Mouse (Mus musculus) ES-Bruce4 (cell line): ENCODE data around the gene G6pc. TPM values are rescaled to one million over a fixed set of nuclear protein-coding genes. Genes with fewer than 3 reads are reported as not detected.

ENCODE experiments used
- H3K27ac ChIP-seq: 2 replicates; pipeline ENCODE4 v1.5.1; 2012; ENCODE audit warnings: low read length, inconsistent platforms; ENCODE audit not compliant: insufficient read depth
- H3K27me3 ChIP-seq: 2 replicates; pipeline ENCODE4 v1.6.1; 2012; ENCODE audit warnings: mild to moderate bottlenecking, low read length, inconsistent platforms; ENCODE audit not compliant: control insufficient read depth, poor library complexity, insufficient read depth, severe bottlenecking
- H3K36me3 ChIP-seq: 2 replicates; pipeline ENCODE4 v1.6.1; 2012; ENCODE audit warnings: inconsistent platforms, mild to moderate bottlenecking, low read length, moderate library complexity; ENCODE audit not compliant: control insufficient read depth, poor library complexity, insufficient read depth, severe bottlenecking
- H3K4me1 ChIP-seq: one replicate; pipeline ENCODE4 v1.8.1; 2011; ENCODE audit warnings: low read length; ENCODE audit not compliant: control insufficient read depth, insufficient read depth
- H3K4me3 ChIP-seq: 2 replicates; pipeline ENCODE4 v1.5.1; 2011; ENCODE audit warnings: low read depth, mild to moderate bottlenecking, low read length
- H3K9ac ChIP-seq: 2 replicates; pipeline ENCODE4 v1.6.1; 2012; ENCODE audit warnings: low read depth, mild to moderate bottlenecking, inconsistent platforms; ENCODE audit not compliant: poor library complexity, severe bottlenecking
- H3K9me3 ChIP-seq: replicated peaks from 2 replicates; pipeline ENCODE4 v1.6.1; 2012; ENCODE audit warnings: mild to moderate bottlenecking, low read length, inconsistent platforms; ENCODE audit not compliant: control insufficient read depth, poor library complexity, insufficient read depth, severe bottlenecking
- CTCF ChIP-seq: IDR thresholded peaks from one replicate; pipeline ENCODE4 v1.8.1; 2011; ENCODE audit warnings: low read depth, low read length
- EP300 ChIP-seq: IDR thresholded peaks from 2 replicates; pipeline ENCODE4 v1.6.1; 2011; ENCODE audit warnings: low read depth, low read length; ENCODE audit not compliant: insufficient read depth
- POLR2A ChIP-seq: IDR thresholded peaks from one replicate; pipeline ENCODE4 v1.8.1; 2011; ENCODE audit warnings: low read length; ENCODE audit not compliant: insufficient read depth
- polyA plus RNA-seq: library from polyadenylated mRNA; stranded (reverse); fragments of >200 nt; gene quantifications from 2 replicates; pipeline ENCODE4 v1.2.4, GENCODE M21; 2011; ENCODE audit warnings: low read depth; ENCODE audit not compliant: missing spikeins, insufficient read depth, insufficient read length

G6pc gene
- polyA plus RNA-seq, 1 experiment = not detected

DNA sequence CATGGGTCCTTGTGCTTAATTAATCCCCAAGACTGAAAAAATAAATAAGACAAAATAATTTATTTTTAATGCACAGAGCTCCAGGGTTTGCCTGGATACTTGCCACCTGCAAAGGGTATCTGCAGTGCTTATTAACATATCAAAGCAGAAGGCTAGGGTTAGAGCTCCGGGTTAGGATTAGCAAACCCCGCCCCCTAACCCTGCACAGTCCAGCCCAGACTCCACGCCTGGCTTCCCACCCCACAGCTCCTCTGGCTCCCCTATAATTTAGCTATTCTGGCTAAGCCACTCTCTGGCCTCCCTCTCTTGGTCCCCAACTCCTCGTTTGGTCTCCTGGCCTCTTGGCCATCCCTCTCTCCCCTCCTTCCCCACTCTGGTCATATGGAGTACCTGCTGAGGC lies 14.5 kb downstream of the G6pc start:
- H3K27me3 ChIP-seq = no peaks in the 10 kb centered on the region
- no peaks in the 10 kb centered on the region for H3K36me3 ChIP-seq
- TF ChIP-seq POLR2A (no peak), EP300 (no peak), CTCF (no peak)
- peaks cover 1% of the 10 kb centered on the region for H3K4me1 ChIP-seq
- H3K27ac ChIP-seq = no peak overlapping the region
- no peak overlapping the region for H3K9ac ChIP-seq
- no peak overlapping the region for H3K4me3 ChIP-seq
- no peaks in the 10 kb centered on the region for H3K9me3 ChIP-seq

DNA sequence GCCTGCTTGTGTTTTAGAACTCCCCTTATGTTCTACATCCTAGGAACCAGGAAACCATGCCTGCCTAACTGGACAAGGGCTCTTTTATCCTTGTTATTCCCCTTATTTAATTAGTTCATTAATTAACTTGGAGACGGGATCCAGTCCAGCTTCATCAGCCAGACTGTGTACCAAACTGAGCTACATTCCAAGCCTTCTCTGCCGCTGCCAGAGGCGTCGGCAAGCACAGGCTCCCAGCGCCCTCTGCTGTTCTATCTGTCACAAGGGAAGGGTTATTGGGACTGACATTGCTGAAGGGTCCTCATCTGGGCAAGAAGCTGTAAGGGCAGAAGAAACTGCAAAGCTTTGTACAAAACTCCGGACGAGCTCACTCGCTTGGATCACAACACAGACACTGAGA lies 27.7 kb downstream of the G6pc start:
- Histone ChIP-seq H3K36me3 (no peaks in the 10 kb centered on the region), H3K27me3 (no peaks in the 10 kb centered on the region), H3K4me3 (no peak overlapping the region), H3K9ac (no peak overlapping the region), H3K4me1 (no peaks in the 10 kb centered on the region), H3K9me3 (peaks cover 3% of the 10 kb centered on the region; the same call in 1 of the 2 replicates), H3K27ac (no peak overlapping the region)
- TF ChIP-seq CTCF = peak; percentile 95
- TF ChIP-seq EP300 = no peak
- no peak for TF ChIP-seq POLR2A

DNA sequence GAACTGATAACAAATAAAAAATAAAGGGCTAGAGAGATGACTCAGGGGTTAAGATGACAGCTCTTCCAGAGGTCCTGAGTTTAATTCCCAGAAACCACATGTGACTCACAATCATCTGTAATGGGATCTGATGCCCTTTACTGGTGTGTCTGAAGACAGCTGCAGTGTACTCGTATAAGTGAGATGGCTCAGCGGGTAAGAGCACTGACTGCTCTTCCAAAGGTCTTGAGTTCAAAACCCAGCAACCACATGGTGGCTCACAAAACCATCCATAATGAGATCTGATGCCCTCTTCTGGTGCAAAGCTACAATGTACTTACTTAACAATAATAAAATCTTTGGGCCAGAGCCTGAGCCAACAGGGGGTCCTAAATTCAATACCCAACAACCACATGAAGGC lies 47.9 kb downstream of the G6pc start:
- Histone ChIP-seq H3K27ac (no peak overlapping the region), H3K36me3 (peaks cover 26% of the 10 kb centered on the region), H3K27me3 (no peaks in the 10 kb centered on the region), H3K4me1 (no peaks in the 10 kb centered on the region), H3K9me3 (no peaks in the 10 kb centered on the region), H3K9ac (no peak overlapping the region), H3K4me3 (no peak overlapping the region)
- TF ChIP-seq POLR2A (no peak), EP300 (no peak), CTCF (no peak)

DNA sequence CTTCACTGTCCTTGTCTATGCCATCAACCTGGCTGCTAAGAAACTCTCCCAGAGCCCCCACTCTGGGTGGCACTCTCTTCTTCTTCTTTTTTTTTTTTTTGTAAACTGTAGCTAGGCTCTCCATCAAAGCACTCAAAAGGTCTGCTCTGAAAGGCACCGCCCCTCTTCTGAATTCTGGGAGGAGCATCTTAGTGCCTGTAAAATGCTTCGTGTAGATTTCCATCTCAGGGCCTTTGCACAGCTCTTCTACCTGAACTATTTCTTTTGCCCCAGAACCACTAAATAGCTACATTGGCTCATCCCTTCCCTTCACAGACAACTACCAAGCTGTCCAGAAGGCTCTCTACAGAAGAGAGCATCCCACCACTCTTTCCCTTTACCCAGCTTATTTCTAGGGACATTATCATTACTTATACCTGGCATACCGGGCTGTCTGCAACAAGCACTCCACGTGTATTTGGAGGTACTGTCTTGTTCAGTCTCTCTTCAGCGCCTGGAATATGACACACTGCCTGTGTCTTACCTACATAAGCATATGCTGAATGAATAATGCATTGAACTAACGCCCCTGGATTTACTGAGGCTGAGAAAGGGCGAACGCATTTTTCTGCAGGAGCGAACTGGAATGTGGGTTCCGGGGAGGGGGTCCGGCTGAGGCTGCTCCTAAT lies 49.2 kb downstream of the G6pc start:
- H3K4me3 ChIP-seq = peak overlapping the region; percentile 72
- H3K27me3 ChIP-seq = no peaks in the 10 kb centered on the region
- H3K9me3 ChIP-seq = no peaks in the 10 kb centered on the region
- TF ChIP-seq POLR2A = no peak
- no peak for TF ChIP-seq CTCF
- TF ChIP-seq EP300 = no peak
- H3K4me1 ChIP-seq = no peaks in the 10 kb centered on the region
- H3K36me3 ChIP-seq = peaks cover 17% of the 10 kb centered on the region
- H3K27ac ChIP-seq = peak overlapping the region; percentile 68; the same call in 1 of the 2 replicates
- H3K9ac ChIP-seq = peak overlapping the region; percentile 38

DNA sequence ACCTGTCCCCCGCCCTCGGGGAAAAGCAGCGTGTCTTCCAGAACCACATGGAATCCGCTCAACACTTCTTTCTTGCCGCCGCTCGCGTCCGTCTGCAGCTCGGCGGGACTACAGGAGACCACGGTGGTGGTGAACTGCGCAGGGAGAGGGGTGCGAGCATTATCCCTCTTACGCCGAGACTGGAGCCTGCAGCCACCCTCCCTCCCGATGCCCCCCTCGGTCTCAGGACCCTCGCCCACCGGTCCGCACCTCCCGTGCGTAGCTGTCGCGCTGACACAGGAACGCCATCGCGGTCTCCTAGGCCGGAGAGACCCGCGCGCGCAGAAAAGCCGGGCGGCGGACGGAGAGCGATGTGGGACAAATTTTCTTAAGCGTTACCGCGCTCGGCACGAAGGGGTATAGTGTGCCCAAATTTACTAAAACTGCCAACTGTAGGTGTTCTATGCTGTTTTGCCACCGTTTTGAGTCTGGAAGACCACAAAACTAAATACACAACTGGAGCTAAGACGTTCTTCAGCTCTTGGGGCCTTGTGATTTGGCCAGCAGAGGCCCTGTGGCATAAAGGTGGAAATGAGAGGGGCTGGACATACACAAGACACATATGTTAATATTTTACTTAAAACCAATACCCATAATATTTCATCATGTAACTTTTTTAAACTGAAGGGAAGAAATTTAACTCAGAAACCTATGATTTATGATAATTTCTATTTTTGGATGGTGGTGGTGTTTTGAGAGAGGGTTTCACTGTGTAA lies 49.9 kb downstream of the G6pc start, which contains the start of gene Aarsd1:
Aarsd1 (minus strand) TSS at position 515 of the 755 bp plus-strand sequence.
- peak within 1 kb of the TSS; percentile 72 for H3K4me3 ChIP-seq
- no peaks in the 10 kb centered on the region for H3K4me1 ChIP-seq
- no peaks in the 10 kb centered on the region for H3K9me3 ChIP-seq
- H3K27me3 ChIP-seq = no peaks in the 10 kb centered on the region
- peaks cover 15% of the 10 kb centered on the region for H3K36me3 ChIP-seq
- H3K27ac ChIP-seq = peak within 1 kb of the TSS; percentile 37; the same call in 1 of the 2 replicates
- H3K9ac ChIP-seq = peak within 1 kb of the TSS; percentile 38
- TF ChIP-seq EP300 = 0 out of 2 replicates have a peak, but pooled peaks have one; percentile 3
- peak; percentile 27 for TF ChIP-seq POLR2A
- no peak for TF ChIP-seq CTCF

DNA sequence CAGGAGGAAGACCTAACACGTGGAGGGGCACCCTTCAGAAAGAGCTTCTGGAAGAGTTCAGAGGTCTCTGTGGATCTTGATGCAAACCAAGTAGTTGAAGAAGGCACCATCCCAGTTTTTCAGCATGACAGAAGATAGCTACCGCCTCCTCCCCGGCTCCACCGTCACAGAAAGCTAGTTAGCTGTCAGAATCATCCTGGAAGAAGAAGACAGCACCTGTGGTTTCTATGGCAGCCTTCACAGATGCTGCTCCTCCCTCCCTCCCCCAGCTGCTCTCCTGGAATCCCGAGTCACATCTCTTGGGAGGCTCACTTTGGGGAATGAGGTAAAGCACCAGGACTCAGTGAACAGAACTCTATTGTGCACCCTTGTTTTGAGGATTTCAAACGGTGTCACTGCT lies 51.6 kb downstream of the G6pc start:
- no peaks in the 10 kb centered on the region for H3K4me1 ChIP-seq
- H3K36me3 ChIP-seq = peaks cover 1% of the 10 kb centered on the region
- H3K9ac ChIP-seq = no peak overlapping the region
- no peak overlapping the region for H3K27ac ChIP-seq
- TF ChIP-seq CTCF (no peak), POLR2A (no peak), EP300 (no peak)
- no peaks in the 10 kb centered on the region for H3K27me3 ChIP-seq
- no peaks in the 10 kb centered on the region for H3K9me3 ChIP-seq
- H3K4me3 ChIP-seq = no peak overlapping the region
